Mouse (Mus musculus): ENCODE results near the gene Psd.

DNA sequence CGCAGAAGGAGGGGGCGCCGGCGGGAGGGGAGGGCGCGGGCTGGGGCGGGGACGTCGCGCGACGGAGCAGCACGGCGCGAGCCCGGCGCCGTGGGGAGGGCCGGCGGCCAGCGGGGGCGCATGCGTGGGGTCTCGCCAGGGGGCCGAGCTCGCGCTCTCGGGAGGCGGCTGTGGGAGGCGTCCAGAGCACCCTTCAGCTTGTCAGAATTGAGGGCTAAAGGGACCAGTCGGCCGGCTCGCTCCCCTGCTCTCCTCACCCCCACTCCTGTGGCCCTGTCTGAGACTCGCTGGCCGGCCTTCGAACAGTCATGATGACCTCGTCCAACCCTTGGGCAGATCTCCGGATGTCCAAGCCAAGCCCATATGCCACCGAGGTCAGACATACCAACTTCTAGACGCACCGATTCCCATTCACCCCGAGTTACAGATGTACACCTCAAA lies 8.9 kb downstream of the Psd start:
- TF ChIP-seq POLR2A (IDR thresholded peaks at IDR 0.05; ENCODE audit: extremely low read depth, insufficient read depth, low read length): no peak
- TF ChIP-seq CTCF (IDR thresholded peaks at IDR 0.05; ENCODE audit: low read depth, low read length): no peak

All from liver, adult 2 months (tissue).